Mouse (Mus musculus): Measurements from ENCODE around the gene Phlpp1.

DNA sequence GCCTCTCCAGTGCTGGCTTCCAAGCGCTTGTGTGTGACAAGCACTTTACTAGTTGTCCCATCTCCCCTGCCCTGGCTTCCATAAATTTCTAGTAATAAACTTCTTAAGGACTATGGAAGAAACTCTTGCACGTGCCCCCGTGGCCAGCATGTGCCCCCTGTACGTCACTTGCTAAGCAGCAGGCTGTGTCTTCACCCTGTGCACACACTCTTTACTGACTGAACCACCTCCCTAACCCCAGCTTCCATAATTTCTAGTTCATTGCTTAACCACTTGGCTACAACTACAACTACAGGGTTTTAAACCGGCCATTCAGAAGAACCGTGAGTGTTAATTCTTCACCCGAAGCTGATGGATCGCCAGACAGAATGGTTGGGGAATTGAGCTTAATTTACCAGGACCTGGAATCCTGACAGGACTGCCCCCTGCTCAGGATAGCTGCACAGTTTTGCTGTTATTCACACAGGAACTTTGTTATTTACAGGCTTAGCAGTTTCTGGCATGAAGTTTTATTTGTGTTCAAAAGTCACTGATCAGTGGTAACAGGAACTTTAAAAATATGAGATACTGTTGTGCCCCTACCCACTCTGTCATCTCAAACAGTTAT is 21.4 kb downstream of the Phlpp1 start:
- no peak for TF ChIP-seq POLR2A (IDR thresholded peaks at IDR 0.05; ENCODE audit: control insufficient read depth in 1 of 2, insufficient read depth in 1 of 2, low read depth in 1 of 2, low read length in 2 of 2, poor library complexity in 1 of 2)
- TF ChIP-seq ZNF384 (IDR thresholded peaks at IDR 0.05; ENCODE audit: low read depth, low read length): no peak
- no peak for TF ChIP-seq TCF12 (IDR thresholded peaks at IDR 0.05; ENCODE audit: low read depth, low read length)
- TF ChIP-seq USF1 (IDR thresholded peaks at IDR 0.05; ENCODE audit: low read depth, low read length): no peak
- no peak for TF ChIP-seq CTCF (IDR thresholded peaks at IDR 0.05 in 2 of 3, conservative IDR thresholded peaks at IDR 0.05 in 1 of 3; ENCODE audit: control insufficient read depth in 1 of 3, insufficient read depth in 1 of 3, low read depth in 2 of 3, low read length in 3 of 3, poor library complexity in 1 of 3, severe bottlenecking in 1 of 3)
- no peak for TF ChIP-seq MXI1 (IDR thresholded peaks at IDR 0.05; ENCODE audit: low read depth, low read length)
- TF ChIP-seq MYB (IDR thresholded peaks at IDR 0.05; ENCODE audit: low read depth, low read length): no peak
- no peak for TF ChIP-seq NELFE (IDR thresholded peaks at IDR 0.05; ENCODE audit: low read depth, low read length)

Data from MEL (cell line).